Mouse (Mus musculus): Measurements from ENCODE around the gene Cidec. TPM values are rescaled to one million over a fixed set of nuclear protein-coding genes. Genes with fewer than 3 reads are reported as not detected.

The Cidec gene
- total and polyA plus RNA-seq, 2 experiments from 2014 or later, result not detected

DNA sequence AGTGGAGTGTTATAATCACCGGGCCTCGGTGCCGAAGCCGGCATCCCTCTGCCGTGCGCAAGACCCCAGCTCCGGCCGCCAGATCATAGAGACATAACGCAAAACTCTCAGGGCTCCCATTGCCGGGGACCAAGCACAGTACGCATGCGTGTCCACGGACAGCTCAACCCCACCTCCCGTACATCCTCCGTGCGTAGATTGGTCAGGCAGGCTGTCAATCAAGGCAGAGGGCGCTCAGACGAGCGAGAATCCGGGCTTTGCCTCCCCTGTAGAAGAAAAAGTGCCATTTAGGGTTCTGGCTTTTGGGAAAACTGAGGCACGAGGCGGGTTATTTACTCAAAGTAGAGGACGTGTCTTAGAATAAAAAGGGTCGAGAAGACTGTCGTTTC is 16.4 kb downstream of the Cidec start, which contains the start of gene Rpusd3:
Gene Rpusd3, minus strand, starts transcription at position 142 of the 389 bp plus-strand sequence.
- TF ChIP-seq CTCF (IDR thresholded peaks at IDR 0.05; ENCODE audit: low read depth) (no peak), EP300 (IDR thresholded peaks at IDR 0.05; ENCODE audit: low read depth) (no peak)
- H3K36me3 ChIP-seq (replicated peaks; ENCODE audit: control insufficient read depth, insufficient read depth, low read length), result peaks cover 8% of the 10 kb centered on the region; the same call in 1 of the 2 replicates

DNA sequence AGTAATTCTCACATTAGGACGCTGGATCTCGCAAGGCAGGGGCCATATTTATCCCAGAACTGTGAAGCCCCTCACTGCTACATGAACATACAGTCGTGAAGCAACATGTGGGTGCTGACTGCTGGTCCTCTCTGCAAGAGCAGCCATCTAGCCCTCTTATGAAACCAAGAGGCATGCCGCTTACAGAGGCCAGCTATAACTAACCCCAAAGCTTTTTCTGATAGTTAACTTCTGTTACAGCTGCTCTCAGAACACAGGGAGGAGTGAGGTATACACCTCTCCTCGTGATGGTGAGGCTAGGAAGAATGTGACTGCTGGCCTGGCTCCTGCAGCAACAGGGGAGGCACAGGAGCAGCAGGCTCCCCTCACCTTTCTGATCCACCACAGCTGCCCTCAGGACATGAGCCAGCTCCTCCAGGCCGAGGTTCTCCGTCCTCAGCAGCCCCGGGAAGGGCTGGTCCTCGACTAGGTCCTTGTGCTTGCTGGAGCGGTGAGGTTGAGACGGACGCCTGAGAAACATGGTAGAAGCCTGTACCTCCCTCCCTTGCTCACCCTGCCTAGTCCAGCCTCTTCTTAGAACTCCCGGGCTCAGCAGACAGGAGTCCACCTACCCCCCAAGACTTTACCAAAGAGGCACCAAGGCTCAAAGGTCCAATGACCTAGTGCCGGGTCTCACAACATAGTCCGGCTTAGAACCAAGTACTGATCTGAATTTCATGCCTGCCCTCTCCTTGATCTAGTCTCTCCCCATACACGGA is 16.9 kb downstream of the Cidec start:
- no peak for TF ChIP-seq CTCF (IDR thresholded peaks at IDR 0.05; ENCODE audit: low read depth)
- no peak for TF ChIP-seq EP300 (IDR thresholded peaks at IDR 0.05; ENCODE audit: low read depth)
- ATAC-seq (ENCODE audit: insufficient read depth, low read depth) (peak; percentile 40), DNase-seq (ENCODE audit: low spot score) (no peak)
- peaks cover 8% of the 10 kb centered on the region; the same call in 1 of the 2 replicates for H3K36me3 ChIP-seq (replicated peaks; ENCODE audit: control insufficient read depth, insufficient read depth, low read length)
- WGBS, result 12% methylated on average over 16 of the region's 16 CpGs
- no peaks in the 10 kb centered on the region for H3K9me3 ChIP-seq (replicated peaks; ENCODE audit: control insufficient read depth, low read length)
- peak overlapping the region; percentile 64 for H3K4me3 ChIP-seq (ENCODE audit: low read depth, low read length)
- H3K4me1 ChIP-seq (ENCODE audit: control insufficient read depth, insufficient read depth), result peaks cover 9% of the 10 kb centered on the region; the same call in 1 of the 2 replicates
- no peaks in the 10 kb centered on the region for H3K27me3 ChIP-seq (ENCODE audit: control insufficient read depth, insufficient read depth, low read length)
- peak overlapping the region; percentile 82 for H3K4me2 ChIP-seq (ENCODE audit: low read depth, low read length)
- no peak overlapping the region for H3K27ac ChIP-seq (ENCODE audit: low read depth)
- peak overlapping the region; percentile 67 for H3K9ac ChIP-seq (replicated peaks; ENCODE audit: low read depth, low read length)

More for the DNA sequence above, 16.4 kb downstream of the Cidec start, which contains the start of gene Rpusd3:
- Histone ChIP-seq H3K27me3 (ENCODE audit: control insufficient read depth, insufficient read depth, low read length) (no peaks in the 10 kb centered on the region), H3K9me3 (replicated peaks; ENCODE audit: control insufficient read depth, low read length) (no peaks in the 10 kb centered on the region), H3K4me2 (ENCODE audit: low read depth, low read length) (peak within 1 kb of the TSS; percentile 82), H3K4me3 (ENCODE audit: low read depth, low read length) (peak within 1 kb of the TSS; percentile 64), H3K27ac (ENCODE audit: low read depth) (no peak within 1 kb of the TSS), H3K4me1 (ENCODE audit: control insufficient read depth, insufficient read depth) (peaks cover 9% of the 10 kb centered on the region; the same call in 1 of the 2 replicates), H3K9ac (replicated peaks; ENCODE audit: low read depth, low read length) (peak within 1 kb of the TSS; percentile 67)
- DNase-seq (ENCODE audit: low spot score), result peak; percentile 95
- WGBS, result under 1% methylated on average over 25 of the region's 25 CpGs
- ATAC-seq (ENCODE audit: insufficient read depth, low read depth), result peak; percentile 98

DNA sequence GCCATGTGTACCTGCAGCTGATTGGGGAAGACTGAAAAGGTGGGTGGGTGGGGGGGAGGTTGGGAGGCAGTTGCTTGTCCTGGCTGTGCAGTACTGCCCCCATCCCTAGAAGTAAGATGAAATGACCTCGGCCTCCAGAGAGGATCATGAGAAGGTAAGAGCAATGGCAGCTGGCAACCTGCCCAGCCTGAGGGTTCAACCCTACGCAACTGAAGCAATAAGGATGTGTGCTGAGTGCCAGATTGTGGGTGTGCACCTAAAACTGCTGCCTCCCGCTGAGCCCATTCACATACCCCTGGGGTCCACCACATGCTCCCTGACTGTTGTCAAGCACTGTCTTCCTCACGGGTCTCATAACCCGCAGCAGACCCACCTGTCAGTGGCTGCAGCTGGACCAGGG is 19.1 kb downstream of the Cidec start:
- Histone ChIP-seq H3K4me3 (ENCODE audit: low read depth, low read length) (no peak overlapping the region), H3K27ac (ENCODE audit: low read depth) (no peak overlapping the region), H3K36me3 (replicated peaks; ENCODE audit: control insufficient read depth, insufficient read depth, low read length) (peaks cover 8% of the 10 kb centered on the region; the same call in 1 of the 2 replicates), H3K27me3 (ENCODE audit: control insufficient read depth, insufficient read depth, low read length) (no peaks in the 10 kb centered on the region), H3K4me2 (ENCODE audit: low read depth, low read length) (no peak overlapping the region), H3K9me3 (replicated peaks; ENCODE audit: control insufficient read depth, low read length) (no peaks in the 10 kb centered on the region), H3K9ac (replicated peaks; ENCODE audit: low read depth, low read length) (no peak overlapping the region), H3K4me1 (ENCODE audit: control insufficient read depth, insufficient read depth) (peaks cover 9% of the 10 kb centered on the region; the same call in 1 of the 2 replicates)
- DNase-seq (ENCODE audit: low spot score), result no peak
- WGBS, result 62% methylated on average over 5 of the region's 5 CpGs
- no peak for TF ChIP-seq EP300 (IDR thresholded peaks at IDR 0.05; ENCODE audit: low read depth)
- TF ChIP-seq CTCF (IDR thresholded peaks at IDR 0.05; ENCODE audit: low read depth), result no peak
- no peak for ATAC-seq (ENCODE audit: insufficient read depth, low read depth)

DNA sequence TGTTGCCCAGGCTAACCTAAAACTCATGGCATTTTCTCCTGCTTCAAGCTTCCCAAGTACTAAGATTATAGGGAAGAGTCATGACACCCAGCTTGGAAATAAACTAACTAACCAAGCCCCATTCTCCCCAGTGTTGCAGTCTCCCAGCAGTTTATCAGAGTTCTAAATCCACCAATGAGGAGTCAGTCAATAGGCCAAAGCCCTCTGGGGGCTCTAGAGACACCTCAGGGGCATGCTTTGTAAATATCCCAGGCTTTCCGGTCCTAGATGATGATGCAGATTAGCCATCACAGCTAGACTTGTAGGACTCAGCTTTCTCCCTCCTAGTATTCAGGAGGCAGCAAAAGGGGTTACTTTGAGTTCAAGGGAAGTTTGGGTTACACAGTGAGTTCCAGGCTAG is 25.6 kb downstream of the Cidec start:
- H3K27ac ChIP-seq (ENCODE audit: low read depth), result no peak overlapping the region
- no peaks in the 10 kb centered on the region for H3K4me1 ChIP-seq (ENCODE audit: control insufficient read depth, insufficient read depth)
- H3K4me3 ChIP-seq (ENCODE audit: low read depth, low read length), result no peak overlapping the region
- no peak for DNase-seq (ENCODE audit: low spot score)
- peaks cover 12% of the 10 kb centered on the region; the same call in 1 of the 2 replicates for H3K36me3 ChIP-seq (replicated peaks; ENCODE audit: control insufficient read depth, insufficient read depth, low read length)
- no peak overlapping the region for H3K4me2 ChIP-seq (ENCODE audit: low read depth, low read length)
- 67% methylated on average over 1 of the region's 1 CpGs for WGBS
- no peak for ATAC-seq (ENCODE audit: insufficient read depth, low read depth)
- no peak overlapping the region for H3K9ac ChIP-seq (replicated peaks; ENCODE audit: low read depth, low read length)
- no peaks in the 10 kb centered on the region for H3K9me3 ChIP-seq (replicated peaks; ENCODE audit: control insufficient read depth, low read length)
- H3K27me3 ChIP-seq (ENCODE audit: control insufficient read depth, insufficient read depth, low read length), result no peaks in the 10 kb centered on the region
- TF ChIP-seq EP300 (IDR thresholded peaks at IDR 0.05; ENCODE audit: low read depth), result no peak
- TF ChIP-seq CTCF (IDR thresholded peaks at IDR 0.05; ENCODE audit: low read depth), result no peak

DNA sequence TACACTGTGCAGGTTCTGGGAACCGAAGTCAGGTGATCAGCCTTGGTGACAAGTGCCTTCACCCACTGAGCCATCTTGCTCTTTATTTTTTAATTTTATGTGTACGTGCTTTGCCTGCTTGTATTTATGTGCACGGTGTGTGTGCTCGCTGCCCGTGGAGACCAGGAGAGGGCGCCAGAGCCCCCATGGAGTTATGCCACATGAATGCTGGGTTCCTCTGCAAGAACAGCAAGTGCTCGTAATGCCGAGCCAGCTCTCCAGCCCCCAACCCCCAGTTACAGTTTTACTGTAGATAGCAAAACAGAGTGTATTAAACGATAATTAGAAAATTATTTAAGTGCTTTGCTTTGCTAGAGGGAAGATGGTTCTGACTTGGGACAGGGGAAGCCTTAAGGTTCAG is 28.9 kb downstream of the Cidec start:
- DNase-seq (ENCODE audit: low spot score) (no peak), ATAC-seq (ENCODE audit: insufficient read depth, low read depth) (no peak)
- Histone ChIP-seq H3K9ac (replicated peaks; ENCODE audit: low read depth, low read length) (no peak overlapping the region), H3K4me1 (ENCODE audit: control insufficient read depth, insufficient read depth) (no peaks in the 10 kb centered on the region), H3K36me3 (replicated peaks; ENCODE audit: control insufficient read depth, insufficient read depth, low read length) (peaks cover 5% of the 10 kb centered on the region; the same call in 1 of the 2 replicates), H3K27me3 (ENCODE audit: control insufficient read depth, insufficient read depth, low read length) (no peaks in the 10 kb centered on the region), H3K4me2 (ENCODE audit: low read depth, low read length) (no peak overlapping the region), H3K9me3 (replicated peaks; ENCODE audit: control insufficient read depth, low read length) (no peaks in the 10 kb centered on the region), H3K4me3 (ENCODE audit: low read depth, low read length) (no peak overlapping the region), H3K27ac (ENCODE audit: low read depth) (no peak overlapping the region)
- WGBS, result 75% methylated on average over 9 of the region's 9 CpGs
- no peak for TF ChIP-seq EP300 (IDR thresholded peaks at IDR 0.05; ENCODE audit: low read depth)
- 0 out of 2 replicates have a peak, but pooled peaks have one; percentile 16 for TF ChIP-seq CTCF (IDR thresholded peaks at IDR 0.05; ENCODE audit: low read depth)
